Mouse (Mus musculus): ENCODE data around the gene Nfkb1. TPM values are rescaled to one million over a fixed set of nuclear protein-coding genes. Genes with fewer than 3 reads are reported as not detected.

The Nfkb1 gene
- total RNA-seq, 2 experiments from 2014 or later, result 20.8 to 24.4 TPM

DNA sequence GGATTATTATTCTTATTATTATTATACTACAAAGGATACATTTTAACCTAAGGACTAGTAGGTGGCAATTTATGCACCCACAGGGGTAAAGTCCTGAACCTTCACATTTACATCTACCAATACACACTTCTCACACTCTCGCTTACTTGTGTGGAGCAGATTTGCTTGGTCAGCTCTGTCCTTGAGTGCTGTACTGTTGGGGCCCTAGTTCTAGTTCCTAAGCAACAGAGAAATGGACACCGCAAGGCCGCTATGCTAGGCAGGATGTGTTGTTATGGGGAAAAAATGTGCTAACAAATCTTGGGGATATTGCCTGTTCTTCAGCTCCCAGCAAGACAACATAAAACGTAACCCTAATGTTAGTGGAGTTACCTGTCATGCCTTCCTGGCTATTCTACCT lies 99.3 kb downstream of the Nfkb1 start:
- no peak for DNase-seq (ENCODE audit: extremely low spot score in 1 of 2, low spot score in 2 of 2)
- intact Hi-C loops (cut with DNase I), result no loop called here
- TF ChIP-seq CTCF (IDR thresholded peaks at IDR 0.05), result no peak
- Histone ChIP-seq H3K27ac (no peak overlapping the region), H3K4me3 (no peak overlapping the region)

DNA sequence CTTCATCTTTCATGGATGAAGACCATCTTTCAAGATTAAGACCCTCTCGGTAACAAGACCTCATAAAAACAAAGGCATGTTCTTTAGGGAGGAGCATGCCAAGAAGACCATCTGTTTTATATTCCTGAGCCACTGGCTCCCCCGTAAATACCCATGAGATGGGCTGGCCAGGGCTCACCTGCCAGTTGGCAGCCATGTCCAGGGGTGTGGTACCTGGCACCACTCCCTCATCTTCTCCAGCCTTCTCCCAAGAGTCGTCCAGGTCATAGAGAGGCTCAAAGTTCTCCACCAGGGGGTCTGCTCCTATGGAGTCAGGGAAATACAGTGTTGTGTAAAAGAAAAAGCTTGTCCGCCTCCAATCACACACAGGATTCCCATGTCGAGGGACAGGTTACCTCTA lies 100.0 kb downstream of the Nfkb1 start:
- intact Hi-C loops (cut with DNase I), result no loop called here
- no peak overlapping the region for H3K4me3 ChIP-seq
- no peak for DNase-seq (ENCODE audit: extremely low spot score in 1 of 2, low spot score in 2 of 2)
- H3K27ac ChIP-seq, result no peak overlapping the region
- TF ChIP-seq CTCF (IDR thresholded peaks at IDR 0.05), result no peak

DNA sequence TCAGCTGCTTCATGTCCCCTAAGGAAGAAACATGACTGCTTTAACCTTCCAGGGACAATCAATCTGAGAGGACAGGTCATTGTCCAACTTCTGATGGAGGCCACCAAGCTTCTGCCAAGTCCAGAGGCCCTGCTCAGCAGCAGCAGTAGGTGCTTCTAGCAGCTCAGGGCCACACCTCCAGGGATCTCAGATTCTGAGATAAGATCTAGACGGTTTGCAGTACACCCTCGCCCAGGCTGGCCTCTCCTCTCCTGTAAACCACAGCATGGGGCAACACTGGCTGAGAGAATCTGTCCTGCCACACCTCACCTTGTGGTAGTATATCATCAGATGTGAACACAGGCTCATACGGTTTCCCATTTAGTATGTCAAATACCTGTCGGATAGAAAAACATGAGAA lies 100.9 kb downstream of the Nfkb1 start:
- intact Hi-C loops (cut with DNase I), result no loop called here

DNA sequence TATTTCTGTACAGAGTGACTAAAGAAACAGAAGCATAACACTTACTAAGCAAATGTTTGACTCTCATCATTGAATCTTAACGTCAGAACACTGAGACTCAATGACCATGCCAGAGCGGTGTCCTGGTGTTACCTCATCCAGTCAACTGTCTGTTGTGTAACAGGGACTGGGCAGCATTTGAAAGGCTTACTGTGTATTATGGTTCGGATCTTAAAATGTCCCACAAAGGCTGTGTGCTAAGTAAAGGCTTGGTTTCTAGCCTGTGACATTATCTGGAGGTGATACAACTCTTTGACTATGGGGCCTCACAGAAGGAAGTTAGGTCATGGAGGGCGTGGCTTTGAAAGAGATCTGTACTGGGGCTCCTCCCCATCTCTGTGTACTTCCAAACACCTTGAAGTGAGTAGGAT lies 104.9 kb downstream of the Nfkb1 start:
- no peak for DNase-seq (ENCODE audit: extremely low spot score in 1 of 2, low spot score in 2 of 2)

More for the DNA sequence above, 100.9 kb downstream of the Nfkb1 start:
- TF ChIP-seq CTCF (IDR thresholded peaks at IDR 0.05), result no peak
- H3K4me3 ChIP-seq, result no peak overlapping the region
- H3K27ac ChIP-seq, result no peak overlapping the region
- DNase-seq (ENCODE audit: extremely low spot score in 1 of 2, low spot score in 2 of 2), result no peak

DNA sequence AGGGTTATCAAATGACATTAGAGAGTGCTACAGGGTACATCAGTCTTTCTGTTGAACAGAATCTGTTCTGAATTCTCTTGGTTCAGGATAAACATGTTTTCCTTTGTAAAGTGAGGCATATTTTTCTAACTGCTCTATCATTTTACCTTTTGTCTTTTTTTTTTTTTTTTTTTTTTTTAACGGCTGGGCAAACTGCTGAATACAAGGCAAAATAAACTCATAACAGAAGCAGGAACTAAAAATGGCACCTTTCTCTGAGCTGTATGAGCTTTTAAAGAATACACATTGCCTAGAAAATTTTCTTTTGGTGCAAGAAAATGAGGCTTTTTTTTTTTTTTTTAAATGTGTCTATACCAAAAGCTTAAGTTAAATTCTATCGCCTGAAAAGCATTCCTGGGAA lies 105.3 kb downstream of the Nfkb1 start:
- Histone ChIP-seq H3K4me3 (no peak overlapping the region), H3K27ac (peak overlapping the region; percentile 71)
- DNase-seq (ENCODE audit: extremely low spot score in 1 of 2, low spot score in 2 of 2), result no peak
- TF ChIP-seq CTCF (IDR thresholded peaks at IDR 0.05), result no peak
- intact Hi-C loops (cut with DNase I), result no loop called here

More for the DNA sequence above, 104.9 kb downstream of the Nfkb1 start:
- Histone ChIP-seq H3K4me3 (no peak overlapping the region), H3K27ac (peak overlapping the region; percentile 71)
- TF ChIP-seq CTCF (IDR thresholded peaks at IDR 0.05), result no peak
- intact Hi-C loops (cut with DNase I), result no loop called here

DNA sequence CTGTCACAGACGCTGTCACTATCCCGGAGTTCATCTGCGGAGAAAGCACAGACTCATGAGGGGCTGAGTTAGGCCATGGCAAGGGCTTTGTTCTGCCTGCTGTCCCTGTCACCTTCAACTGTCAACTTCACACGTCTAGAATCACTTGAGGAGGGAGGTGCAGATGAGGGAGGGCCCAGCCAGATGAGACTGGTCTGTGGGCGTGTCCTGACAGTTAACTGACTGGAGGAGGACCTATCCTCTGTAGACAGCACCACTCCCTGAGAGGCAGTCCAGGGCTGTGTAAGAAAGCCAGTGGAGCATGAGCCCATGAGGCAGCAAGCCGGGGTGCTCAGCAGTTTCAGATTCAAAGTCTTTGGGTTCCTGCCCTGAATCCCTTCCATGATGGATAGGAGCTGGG lies 105.9 kb downstream of the Nfkb1 start:
- no peak overlapping the region for H3K4me3 ChIP-seq
- DNase-seq (ENCODE audit: extremely low spot score in 1 of 2, low spot score in 2 of 2), result no peak
- H3K27ac ChIP-seq, result peak overlapping the region; percentile 71; the same call in 1 of the 2 replicates
- no peak for TF ChIP-seq CTCF (IDR thresholded peaks at IDR 0.05)
- intact Hi-C loops (cut with DNase I), result no loop called here

DNA sequence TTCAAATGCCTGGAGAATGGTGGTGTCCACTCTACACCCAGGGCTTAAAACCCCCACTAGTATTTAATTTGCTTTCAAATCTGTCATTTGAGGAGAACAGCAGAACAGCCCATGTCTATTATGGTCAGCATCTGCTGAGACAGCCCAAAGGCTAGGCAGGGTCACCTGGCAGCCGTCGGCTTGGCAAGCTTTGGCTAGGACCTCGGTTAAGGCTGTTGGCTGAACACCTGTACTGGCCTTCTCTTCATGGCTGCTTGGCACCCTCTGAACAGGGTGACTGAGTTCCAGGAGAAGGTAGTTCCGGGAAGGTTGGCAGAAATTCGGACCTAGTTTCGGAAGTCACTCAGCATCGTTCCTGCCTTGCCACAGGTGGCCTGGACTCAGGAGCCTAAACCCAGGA lies 109.1 kb downstream of the Nfkb1 start:
- intact Hi-C loops (cut with DNase I), result loop anchor here (5.0 kb wide), 2 partner anchors 180 to 300 kb away; partner anchors contain the start of gene Bdh2
- no peak for DNase-seq (ENCODE audit: extremely low spot score in 1 of 2, low spot score in 2 of 2)
- H3K27ac ChIP-seq, result no peak overlapping the region
- TF ChIP-seq CTCF (IDR thresholded peaks at IDR 0.05), result no peak
- no peak overlapping the region for H3K4me3 ChIP-seq

DNA sequence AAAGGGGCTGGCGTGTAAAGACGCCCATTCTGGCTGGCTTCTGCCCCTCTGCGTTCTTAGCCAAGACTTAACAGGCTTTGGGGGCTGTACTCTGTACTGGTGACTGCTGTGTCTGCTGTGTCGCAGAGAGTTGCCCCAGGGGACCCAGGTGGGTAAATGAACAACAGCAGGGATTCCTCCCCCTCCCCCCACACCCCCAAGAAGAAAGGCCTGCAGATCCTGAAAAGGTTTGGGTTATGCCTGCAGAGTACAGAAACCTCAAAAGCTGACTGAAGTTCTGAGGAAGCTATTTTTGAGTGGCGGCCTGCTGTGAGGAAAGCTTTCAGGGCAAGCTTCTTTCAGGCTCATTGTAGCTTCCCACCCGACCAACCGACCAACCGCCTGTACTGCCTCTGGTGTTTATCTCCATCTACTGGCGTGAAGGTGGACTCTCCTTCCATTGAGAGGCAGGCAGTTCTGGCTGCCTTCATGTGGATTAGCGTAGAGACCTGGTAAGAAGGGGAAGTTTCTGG lies 109.7 kb downstream of the Nfkb1 start:
- Histone ChIP-seq H3K27ac (no peak overlapping the region), H3K4me3 (no peak overlapping the region)
- DNase-seq (ENCODE audit: extremely low spot score in 1 of 2, low spot score in 2 of 2), result no peak
- TF ChIP-seq CTCF (IDR thresholded peaks at IDR 0.05), result peak; percentile 55
- intact Hi-C loops (cut with DNase I), result loop anchor here (5.0 kb wide), 2 partner anchors 179 to 299 kb away; partner anchors contain the start of gene Bdh2

DNA sequence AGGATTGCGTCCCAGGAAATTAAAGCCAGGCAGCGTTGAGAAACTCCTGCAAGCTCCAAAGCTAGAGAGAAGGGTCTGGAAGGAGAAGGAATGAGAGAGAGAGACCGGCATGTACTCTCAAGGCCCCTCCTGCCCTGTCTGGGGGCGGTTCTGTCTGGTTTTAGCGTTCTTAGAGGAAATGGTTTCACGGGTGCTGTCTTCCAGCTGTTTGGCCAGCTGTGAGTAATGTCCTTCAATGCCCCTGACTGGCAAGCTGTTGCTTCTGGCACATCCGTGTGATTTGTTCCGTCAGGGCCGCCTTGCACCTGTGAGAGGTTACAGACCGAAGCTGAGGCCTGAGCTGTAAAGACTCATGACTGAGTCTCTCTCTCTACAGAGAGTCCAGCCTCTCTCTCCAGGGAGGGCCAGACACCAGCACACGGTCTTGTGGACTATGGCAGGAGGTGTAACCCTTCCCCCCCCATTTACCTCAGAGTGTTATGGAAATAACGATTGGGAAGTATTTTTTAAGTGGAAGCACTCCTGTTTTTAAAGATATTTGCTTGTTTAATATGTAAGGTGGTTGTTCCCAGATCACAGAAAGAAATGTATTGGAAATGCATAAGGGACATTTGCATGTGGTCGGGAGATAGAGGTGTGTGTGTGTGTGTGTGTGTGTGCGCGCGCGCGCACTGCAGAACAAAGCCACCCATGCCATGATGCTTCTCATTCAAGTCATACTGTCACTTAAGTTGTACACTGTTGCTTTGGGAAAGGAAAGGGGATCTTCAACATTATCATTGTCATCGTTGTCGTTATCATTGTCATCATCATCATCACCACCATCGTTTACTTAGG lies 110.7 kb downstream of the Nfkb1 start:
- intact Hi-C loops (cut with DNase I), result loop anchor here (5.0 kb wide), 2 partner anchors 178 to 298 kb away; partner anchors contain the start of gene Bdh2
- Histone ChIP-seq H3K4me3 (no peak overlapping the region), H3K27ac (no peak overlapping the region)
- no peak for TF ChIP-seq CTCF (IDR thresholded peaks at IDR 0.05)
- no peak for DNase-seq (ENCODE audit: extremely low spot score in 1 of 2, low spot score in 2 of 2)

DNA sequence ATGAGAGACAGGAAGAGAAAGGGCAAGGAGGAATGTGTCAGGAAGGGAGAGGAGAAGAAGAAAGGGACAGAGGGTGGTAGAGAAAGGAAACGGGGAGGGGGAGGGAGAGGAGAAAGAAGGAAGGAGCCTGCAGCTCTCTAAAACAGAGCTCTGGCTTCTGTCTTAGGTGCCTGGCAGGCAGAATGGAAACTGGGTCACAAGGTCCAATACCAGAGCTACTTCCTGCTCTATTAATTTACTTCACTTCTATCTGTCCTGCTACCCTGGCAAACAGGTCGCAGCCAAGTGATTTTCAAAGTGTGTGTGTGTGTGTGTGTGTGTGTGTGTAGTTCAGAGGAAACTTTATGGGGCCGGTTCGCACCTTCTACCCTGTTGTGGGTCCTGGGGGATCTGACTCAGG lies 112.2 kb downstream of the Nfkb1 start:
- no peak for TF ChIP-seq CTCF (IDR thresholded peaks at IDR 0.05)
- no peak for DNase-seq (ENCODE audit: extremely low spot score in 1 of 2, low spot score in 2 of 2)
- intact Hi-C loops (cut with DNase I), result no loop called here
- no peak overlapping the region for H3K4me3 ChIP-seq
- no peak overlapping the region for H3K27ac ChIP-seq

DNA sequence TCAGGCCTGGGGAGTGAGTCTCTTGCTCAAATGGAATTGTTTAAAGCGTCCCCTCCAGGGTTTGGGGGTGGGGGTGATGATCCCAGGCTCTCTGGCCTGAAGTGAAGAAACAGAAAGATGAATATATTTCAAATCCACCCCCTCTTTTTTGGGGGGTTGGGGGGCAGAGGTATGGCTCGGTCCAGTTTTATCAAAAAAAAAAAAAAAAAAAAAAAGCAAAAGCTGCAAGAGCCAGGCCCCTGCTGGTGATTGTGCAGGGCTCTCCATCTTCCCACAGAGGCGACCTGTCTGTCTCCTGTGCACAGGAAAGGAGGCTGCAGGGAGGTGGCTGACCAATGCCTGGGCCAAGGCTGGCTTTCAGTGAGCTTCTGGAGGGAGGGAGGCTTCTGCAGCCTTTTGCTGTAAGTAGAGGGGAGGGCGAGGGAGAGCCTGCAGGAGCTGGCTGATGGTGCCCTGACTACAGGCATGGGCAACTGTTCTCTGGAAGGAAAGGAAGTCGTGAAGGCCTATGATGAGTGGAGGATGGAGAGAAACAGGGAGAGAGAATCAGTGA lies 112.7 kb downstream of the Nfkb1 start:
- no peak overlapping the region for H3K4me3 ChIP-seq
- TF ChIP-seq CTCF (IDR thresholded peaks at IDR 0.05), result no peak
- intact Hi-C loops (cut with DNase I), result no loop called here
- no peak overlapping the region for H3K27ac ChIP-seq
- DNase-seq (ENCODE audit: extremely low spot score in 1 of 2, low spot score in 2 of 2), result no peak

DNA sequence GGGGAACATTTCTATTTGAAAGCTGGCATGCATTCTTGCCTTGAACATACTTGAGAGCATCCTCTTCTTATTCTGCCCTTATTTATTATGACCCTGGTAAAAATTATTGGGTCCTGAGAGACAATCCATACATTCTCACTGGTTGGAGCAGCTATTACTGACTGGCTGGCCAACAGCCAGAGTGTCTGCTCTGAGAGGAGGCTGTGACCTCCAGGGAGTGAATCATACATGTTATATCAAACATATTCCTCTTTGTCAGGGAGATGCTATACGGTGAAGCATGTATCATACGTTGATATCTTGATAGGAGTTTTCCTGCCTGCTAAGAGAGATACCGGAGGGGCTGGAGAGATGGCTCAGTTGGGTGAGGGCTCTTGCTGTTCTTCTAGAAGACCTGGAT lies 116.2 kb downstream of the Nfkb1 start:
- intact Hi-C loops (cut with DNase I), result no loop called here

More for the DNA sequence above, 116.2 kb downstream of the Nfkb1 start:
- Histone ChIP-seq H3K27ac (no peak overlapping the region), H3K4me3 (no peak overlapping the region)
- DNase-seq (ENCODE audit: extremely low spot score in 1 of 2, low spot score in 2 of 2), result no peak
- TF ChIP-seq CTCF (IDR thresholded peaks at IDR 0.05), result no peak

Measured in left cerebral cortex, adult 2 months (tissue).